Mouse (Mus musculus) layer of hippocampus, postnatal 14 days (tissue): Measurements from ENCODE around the gene Kif1a. TPM values are rescaled to one million over a fixed set of nuclear protein-coding genes. Genes with fewer than 3 reads are reported as not detected.
"Not testable (repeated sequence)": the region's sequence is repeated elsewhere in the genome, so short reads cannot be mapped to it uniquely, and the experiment has no call there.

Source experiments
- DNase-seq, 2 experiments: peaks; one replicate each; pipeline ENCODE4 v3.0.0; 2021 to 2022; ENCODE audit warnings: low spot score in 2 of 2, mixed read lengths in 1 of 2
- total RNA-seq, 2 experiments: library from RNA; stranded (reverse); gene quantifications; 2 replicates each; pipeline ENCODE4 v1.2.3; 2021

Kif1a gene
- total RNA-seq, 2 experiments from 2014 or later: 709 to 747 TPM

- no peak for DNase-seq
Observed at GRCm38 (mm10) chr1:92971879-92972795, 129.6 kb downstream of the Kif1a start.

GRCm38 (mm10) chr1:92970791-92971190 is 131.0 kb downstream of the Kif1a start:
- not testable (repeated sequence) for DNase-seq

Other genes starting within 250 kb of the Kif1a start
- gene Ankmy1, start 199.0 kb downstream of the Kif1a start, total RNA-seq: under 1 TPM; 0.19 to 0.25 TPM
- 1 to 10 TPM; 8.1 to 9.6 TPM for gene Dusp28, start 195.0 kb downstream of the Kif1a start, total RNA-seq
- 10 to 100 TPM; 40.1 to 46.9 TPM for gene Rnpepl1, start 191.2 kb downstream of the Kif1a start, total RNA-seq
- gene Capn10, start 167.6 kb downstream of the Kif1a start, total RNA-seq: 10 to 100 TPM; 45.5 to 51.1 TPM
- 1 to 10 TPM in 1 of 2 experiments, under 1 TPM in 1; 0.45 to 1.0 TPM for gene Gpr35, start 151.1 kb downstream of the Kif1a start, total RNA-seq
- gene Aqp12, start 95.6 kb downstream of the Kif1a start, total RNA-seq: not detected
- gene Agxt, start 33.3 kb upstream of the Kif1a start, total RNA-seq: not detected
- gene 2310007B03Rik, start 59.0 kb upstream of the Kif1a start, total RNA-seq: not detected
- 1 to 10 TPM in 1 of 2 experiments, under 1 TPM in 1; 0.31 to 1.0 TPM for gene Crocc2, start 66.8 kb upstream of the Kif1a start, total RNA-seq
- gene Sned1, start 133.9 kb upstream of the Kif1a start, total RNA-seq: 1 to 10 TPM; 5.7 to 8.5 TPM
- 10 to 100 TPM; 20.6 to 23.4 TPM for gene Mterf4, start 204.0 kb upstream of the Kif1a start, total RNA-seq
- gene Ppp1r7, start 240.9 kb upstream of the Kif1a start, total RNA-seq: 10 to 100 TPM; 57.5 to 64.3 TPM
- gene Pask, start 241.5 kb upstream of the Kif1a start, total RNA-seq: 1 to 10 TPM; 5.2 to 6.7 TPM